Mouse (Mus musculus) embryonic fibroblast, embryonic 13.5 days (primary cell): Measurements from ENCODE around the gene Aurkc.

ENCODE experiments used
- CTCF ChIP-seq: IDR thresholded peaks from 2 replicates; pipeline ENCODE4 v1.5.1; 2011; ENCODE audit warnings: mild to moderate bottlenecking, control low read depth, low read length, moderate library complexity, borderline replicate concordance; ENCODE audit not compliant: insufficient read depth
- POLR2A ChIP-seq: IDR thresholded peaks from 2 replicates; pipeline ENCODE4 v1.6.1; 2011; ENCODE audit warnings: low read depth, mild to moderate bottlenecking, control low read depth, low read length, moderate library complexity

- TF ChIP-seq CTCF (no peak), POLR2A (no peak)
These were observed 18.2 kb upstream of the Aurkc start for GRCm38 (mm10) chr7:6976890-6977289.
